Mouse (Mus musculus) lung, postnatal 25 days (tissue): Measurements from ENCODE around the gene Wbp1l.

ENCODE experiments used
- DNase-seq: peaks from one replicate; pipeline ENCODE4 v3.0.0; 2022; ENCODE audit warnings: low spot score

The Wbp1l gene

GRCm38 (mm10) chr19:46629807-46630206, 30.9 kb downstream of the Wbp1l start:
- no peak for DNase-seq

DNA sequence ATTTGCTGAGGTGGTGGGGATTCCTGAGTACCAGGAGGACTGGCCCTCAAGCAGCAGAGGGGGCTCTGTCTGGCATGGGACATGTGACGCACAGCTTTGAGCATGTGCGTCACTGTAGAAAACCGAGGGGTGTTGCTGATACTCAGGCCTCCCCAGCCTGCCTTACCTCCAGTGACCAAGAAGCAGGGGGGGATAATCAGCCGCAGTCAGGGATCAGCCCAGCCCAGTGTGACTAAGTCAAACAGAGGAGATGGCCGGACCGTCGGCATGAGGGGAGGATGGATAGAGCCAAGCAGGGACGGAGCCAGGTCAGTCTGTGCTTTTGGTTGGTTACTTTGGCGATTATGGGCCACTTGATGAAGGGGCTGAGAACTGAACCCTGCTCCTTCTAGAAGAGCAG, 32.8 kb downstream of the Wbp1l start:
- no peak for DNase-seq

DNA sequence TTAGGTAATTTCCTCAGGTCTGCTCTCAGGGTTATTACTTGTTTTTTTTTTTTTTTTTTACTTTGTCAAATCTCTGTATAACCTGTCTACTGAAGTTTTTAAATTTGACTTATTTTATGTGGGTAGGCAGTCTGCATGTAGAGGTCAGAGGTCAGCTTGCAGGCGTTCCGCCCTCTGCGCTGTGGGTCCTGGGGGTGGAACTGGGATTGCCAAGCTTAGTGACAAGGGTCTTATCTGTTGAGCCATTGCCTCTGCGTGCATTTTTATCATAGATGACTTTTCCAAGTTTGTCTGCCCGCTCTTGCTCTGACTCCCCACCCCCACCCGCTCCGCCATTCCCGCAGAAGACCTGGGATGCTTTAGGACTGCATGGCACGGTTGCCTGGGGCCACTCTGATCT, 36.9 kb downstream of the Wbp1l start:
- DNase-seq, result no peak

DNA sequence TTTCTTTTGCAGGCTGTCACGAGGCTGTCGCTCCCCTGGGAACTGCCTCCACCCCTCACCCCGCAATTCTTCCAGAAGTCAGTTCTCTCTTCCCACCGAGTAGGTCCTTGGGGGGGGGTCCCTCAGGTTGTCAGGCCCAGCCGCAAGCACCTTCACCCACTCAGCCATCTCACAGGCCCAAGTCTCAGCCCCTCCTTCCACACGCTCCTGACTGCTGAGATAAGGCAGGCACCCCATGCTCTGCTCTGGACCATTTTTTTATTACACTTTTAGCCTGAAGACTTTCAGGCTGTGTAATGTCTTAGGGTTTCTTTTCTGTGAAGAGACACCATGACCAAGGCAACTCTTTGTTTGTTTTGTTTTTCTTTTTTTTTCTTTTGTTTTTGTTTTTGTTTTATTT, 38.7 kb downstream of the Wbp1l start:
- no peak for DNase-seq

DNA sequence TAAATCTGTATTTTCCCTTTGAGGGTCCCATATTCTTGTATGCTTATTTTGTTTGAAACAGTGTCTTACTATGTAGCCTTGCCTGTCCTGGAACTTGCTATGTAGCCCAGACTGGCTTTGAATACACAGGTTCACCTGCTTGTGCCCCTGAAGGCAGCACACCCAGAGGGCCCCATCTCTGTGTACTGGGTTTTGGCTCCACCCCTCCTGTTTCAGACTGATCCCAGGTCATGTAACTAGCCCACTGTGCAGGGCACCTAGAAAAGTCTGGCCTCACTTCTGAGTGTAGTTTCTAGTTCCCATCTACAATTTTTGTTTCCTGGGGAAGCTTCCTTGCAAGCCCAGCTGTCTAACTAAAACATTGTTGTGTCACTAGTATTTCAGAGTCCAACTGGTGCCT, 40.2 kb downstream of the Wbp1l start:
- DNase-seq, result no peak

GRCm38 (mm10) chr19:46639496-46639895, 40.6 kb downstream of the Wbp1l start:
- no peak for DNase-seq

- no peak for DNase-seq
Measured at GRCm38 (mm10) chr19:46640780-46641179, 41.9 kb downstream of the Wbp1l start.

DNA sequence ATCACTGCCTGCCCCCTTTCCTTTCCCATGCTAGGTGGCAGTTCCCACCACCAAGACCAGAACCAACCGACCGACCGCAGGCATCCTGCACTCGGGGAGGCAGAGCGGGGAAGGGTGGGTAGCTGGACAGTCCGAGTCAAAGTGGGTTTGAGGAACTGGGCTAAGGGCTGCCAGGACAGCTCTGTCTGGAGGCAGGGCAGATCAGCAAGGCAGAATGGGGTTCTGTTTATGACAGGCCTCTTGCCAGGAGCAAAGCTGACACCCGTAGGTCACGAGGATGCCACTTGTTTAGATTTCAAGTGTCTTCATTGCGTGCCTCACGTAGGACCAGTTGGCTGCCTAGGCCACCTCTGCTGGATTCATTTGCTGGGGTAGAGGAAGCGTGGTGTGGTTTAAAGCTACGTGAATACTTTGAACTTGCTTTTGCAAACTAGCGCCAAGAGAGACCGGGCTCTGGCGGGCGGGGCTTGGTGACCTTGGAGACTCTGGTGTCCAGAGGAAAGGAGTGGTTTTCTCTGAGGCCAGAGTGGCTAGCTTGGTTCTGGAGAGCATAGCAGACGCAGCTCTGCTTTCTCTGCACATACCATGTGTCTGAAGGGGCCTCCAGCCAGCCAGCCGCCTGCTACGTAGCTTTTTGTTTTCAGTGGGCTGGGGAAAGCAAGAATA, 42.7 kb downstream of the Wbp1l start:
- peak; percentile 82 for DNase-seq

- DNase-seq, result no peak
Measured at GRCm38 (mm10) chr19:46642136-46642753, 43.4 kb downstream of the Wbp1l start.

DNA sequence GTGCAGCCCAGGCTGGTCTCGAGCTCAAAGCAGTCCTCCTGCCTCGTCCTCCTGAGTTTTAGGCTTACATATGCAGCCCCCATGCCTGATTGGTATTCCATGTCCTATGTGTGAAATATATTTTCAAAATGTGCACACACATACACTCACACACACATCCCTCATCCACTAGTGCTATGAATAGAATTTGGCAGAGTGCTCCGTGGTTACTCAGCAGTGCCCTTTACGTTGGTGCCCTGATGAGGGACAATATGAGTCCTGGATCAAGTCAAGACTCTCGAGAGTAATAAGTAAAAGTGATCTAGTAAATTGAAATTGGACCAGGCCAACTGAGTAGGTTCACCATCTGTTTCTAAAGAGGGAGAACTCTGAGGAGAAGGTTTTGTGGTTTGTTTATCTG, 44.4 kb downstream of the Wbp1l start:
- DNase-seq, result no peak

- no peak for DNase-seq
Measured at GRCm38 (mm10) chr19:46644343-46644792, 45.5 kb downstream of the Wbp1l start.

- peak; percentile 60 for DNase-seq
Measured at GRCm38 (mm10) chr19:46644793-46645602, 46.1 kb downstream of the Wbp1l start.

- DNase-seq, result no peak
Measured at GRCm38 (mm10) chr19:46646041-46646481, 47.2 kb downstream of the Wbp1l start.

- no peak for DNase-seq
Measured at GRCm38 (mm10) chr19:46647254-46647653, 48.4 kb downstream of the Wbp1l start.

GRCm38 (mm10) chr19:46647850-46648249, 49.0 kb downstream of the Wbp1l start:
- DNase-seq, result no peak

DNA sequence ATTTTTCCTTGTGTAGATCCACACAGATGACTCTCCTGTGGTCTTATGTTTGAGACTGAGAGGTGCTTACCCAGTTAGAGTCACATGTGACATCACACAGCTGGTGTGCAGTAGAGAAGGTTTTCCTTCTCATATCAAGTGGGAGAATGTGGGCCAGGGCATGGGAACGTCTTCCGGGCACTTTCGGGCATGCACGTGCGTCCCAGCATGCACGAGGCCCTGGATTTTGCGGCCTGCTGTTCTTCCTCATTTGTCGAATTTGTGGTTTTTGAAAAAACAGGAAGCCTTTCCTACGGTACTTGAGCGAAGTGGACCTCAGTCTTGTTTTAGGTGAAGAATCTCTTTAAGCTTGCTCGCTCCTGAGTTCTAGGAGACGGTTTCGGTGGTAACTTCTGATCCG, 49.7 kb downstream of the Wbp1l start:
- no peak for DNase-seq

- no peak for DNase-seq
Measured at GRCm38 (mm10) chr19:46653188-46653587, 54.3 kb downstream of the Wbp1l start.

GRCm38 (mm10) chr19:46653616-46654235, 54.8 kb downstream of the Wbp1l start:
- DNase-seq, result no peak

DNA sequence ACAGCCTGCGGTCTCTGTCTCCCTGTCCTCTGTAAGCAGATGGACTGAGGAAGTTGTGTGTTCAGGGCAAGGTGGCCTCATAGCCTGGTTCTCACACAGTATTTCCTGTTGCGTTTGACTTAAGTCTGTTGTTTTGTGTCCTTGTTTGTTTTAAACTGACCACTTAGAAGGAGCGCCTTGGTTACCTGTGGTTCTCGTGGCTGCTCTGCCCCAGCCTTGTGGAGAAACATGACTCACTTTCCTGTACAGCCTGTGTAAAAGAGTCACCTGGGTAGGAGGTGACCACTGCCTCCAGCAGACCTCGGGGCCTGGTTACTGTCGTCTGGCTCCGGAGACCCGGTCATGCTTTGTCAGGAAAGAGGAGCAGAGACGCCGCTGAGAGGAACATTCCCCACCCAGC, 56.7 kb downstream of the Wbp1l start:
- DNase-seq, result no peak

DNA sequence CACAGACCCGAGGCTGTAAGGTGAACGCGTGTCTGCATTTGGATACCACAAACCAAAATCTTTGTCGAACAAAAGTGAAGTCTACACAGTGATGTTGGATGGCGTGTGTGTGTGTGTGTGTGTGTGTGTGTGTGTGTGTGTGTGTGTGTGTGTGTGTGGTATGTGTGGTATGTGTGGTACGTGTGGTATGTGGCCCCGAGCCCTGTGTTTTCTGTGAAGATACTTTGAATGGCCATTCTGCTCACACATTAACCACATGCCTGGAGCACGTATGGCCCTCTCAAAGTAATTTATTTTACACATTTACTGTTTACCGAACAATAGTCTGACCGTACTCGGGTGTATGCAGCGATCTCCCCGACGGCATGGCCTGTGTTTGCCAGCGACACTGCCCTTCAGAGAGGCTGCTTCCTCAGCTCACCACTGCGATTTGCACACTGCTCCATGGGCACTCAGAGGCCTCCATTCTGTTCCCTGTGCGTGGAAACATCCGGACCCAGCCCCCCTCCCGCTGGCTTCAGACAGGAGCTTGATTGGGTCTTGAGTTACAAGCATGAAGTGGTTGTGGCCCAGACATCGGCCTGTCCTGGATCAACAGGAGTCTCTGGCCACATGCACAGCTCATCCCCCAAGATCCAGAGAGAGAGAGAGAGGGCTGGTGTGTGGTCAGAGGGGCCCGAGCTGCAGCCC, 57.4 kb downstream of the Wbp1l start:
- no peak for DNase-seq

DNA sequence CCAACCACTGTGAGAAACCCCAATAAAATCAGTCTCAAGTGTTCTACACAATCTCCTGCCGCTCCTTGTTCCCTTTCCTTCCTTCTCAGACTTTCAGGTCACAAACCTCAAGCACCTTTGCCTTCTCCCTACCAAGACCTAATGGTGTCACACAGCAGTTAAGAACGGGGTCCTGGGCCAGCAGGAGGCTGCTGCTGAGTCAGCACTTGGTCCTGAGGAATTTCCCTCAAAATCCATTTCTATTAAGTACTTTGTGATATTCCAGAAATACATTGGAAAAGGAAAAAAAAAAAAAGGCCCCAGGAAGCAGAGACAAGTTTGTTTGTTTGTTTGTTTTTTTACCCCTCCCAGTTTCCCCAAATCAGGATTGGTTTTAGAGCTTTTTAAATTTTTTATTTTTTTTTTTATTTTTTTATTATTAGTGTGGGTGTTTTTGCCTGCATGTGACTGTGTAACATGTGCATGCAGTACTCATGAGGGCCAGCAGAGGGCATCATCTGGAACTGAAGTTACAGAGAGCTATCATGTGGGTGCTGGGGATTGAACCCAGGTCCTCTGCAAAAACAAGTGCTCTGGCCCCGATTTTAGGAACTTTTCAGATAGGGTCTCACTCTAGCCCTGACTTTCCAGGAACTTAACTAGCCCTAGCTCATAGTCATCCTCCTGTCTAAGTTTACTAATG, 58.6 kb downstream of the Wbp1l start:
- DNase-seq, result no peak
